Mouse (Mus musculus): Measurements from ENCODE around the gene Skida1. TPM values are rescaled to one million over a fixed set of nuclear protein-coding genes. Genes with fewer than 3 reads are reported as not detected.
A peak's percentile ranks its signal among the peaks of the same experiment; 100 is the strongest.

Gene Skida1
- polyA plus RNA-seq, 1 experiment from 2014 or later = 8.5 TPM

GRCm38 (mm10) chr2:18031271-18031821 lies 17.5 kb downstream of the Skida1 start:
- Histone ChIP-seq H3K4me2 (peak overlapping the region; percentile 97), H3K27ac (ENCODE audit: low read depth) (peak overlapping the region; percentile 60), H3K4me3 (ENCODE audit: low read depth, low read length) (peak overlapping the region; percentile 43), H3K9me3 (ENCODE audit: low read depth, low read length) (no peaks in the 10 kb centered on the region), H3K9ac (peak overlapping the region; percentile 80), H3K27me3 (ENCODE audit: insufficient read depth, low read length) (no peaks in the 10 kb centered on the region), H3K4me1 (ENCODE audit: insufficient read depth) (peaks cover 14% of the 10 kb centered on the region; the same call in 1 of the 2 replicates), H3K36me3 (ENCODE audit: insufficient read depth) (no peaks in the 10 kb centered on the region)
- TF ChIP-seq CTCF (IDR thresholded peaks at IDR 0.05; ENCODE audit: low read depth) = no peak
- DNase-seq (peak; percentile 68), ATAC-seq (ENCODE audit: insufficient read depth) (no peak)
- 6% methylated on average over 26 of the region's 26 CpGs for WGBS

GRCm38 (mm10) chr2:18030581-18030980 lies 18.3 kb downstream of the Skida1 start:
- no peak overlapping the region for H3K4me3 ChIP-seq (ENCODE audit: low read depth, low read length)
- DNase-seq = peak; percentile 39
- WGBS = 62% methylated on average over 8 of the region's 8 CpGs
- H3K27me3 ChIP-seq (ENCODE audit: insufficient read depth, low read length) = no peaks in the 10 kb centered on the region
- peaks cover 14% of the 10 kb centered on the region for H3K4me1 ChIP-seq (ENCODE audit: insufficient read depth)
- no peak for ATAC-seq (ENCODE audit: insufficient read depth)
- H3K9me3 ChIP-seq (ENCODE audit: low read depth, low read length) = no peaks in the 10 kb centered on the region
- H3K4me2 ChIP-seq = peak overlapping the region; percentile 97
- H3K36me3 ChIP-seq (ENCODE audit: insufficient read depth) = no peaks in the 10 kb centered on the region
- no peak overlapping the region for H3K9ac ChIP-seq
- TF ChIP-seq CTCF (IDR thresholded peaks at IDR 0.05; ENCODE audit: low read depth) = no peak
- H3K27ac ChIP-seq (ENCODE audit: low read depth) = no peak overlapping the region

DNA sequence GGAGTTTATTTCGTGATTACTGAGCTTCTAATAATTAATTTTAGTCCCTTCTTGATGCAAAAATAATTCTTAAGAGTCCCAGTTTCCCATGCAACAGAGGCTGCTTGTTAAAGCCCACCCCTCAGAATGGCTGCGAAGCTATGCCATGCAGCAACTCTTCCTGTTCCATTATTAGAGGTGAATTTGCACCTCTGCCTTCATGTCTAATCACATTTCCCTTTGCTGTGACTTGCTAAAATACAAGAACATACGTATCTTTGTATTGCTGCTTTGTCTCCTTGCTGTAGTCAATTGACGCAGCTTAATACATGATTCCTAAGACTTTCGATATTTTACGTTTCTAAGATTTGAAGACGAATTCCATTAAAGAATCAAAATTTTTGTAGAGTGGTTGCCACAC lies 19.2 kb downstream of the Skida1 start:
- Histone ChIP-seq H3K9ac (no peak overlapping the region), H3K36me3 (ENCODE audit: insufficient read depth) (no peaks in the 10 kb centered on the region), H3K27ac (ENCODE audit: low read depth) (no peak overlapping the region), H3K4me1 (ENCODE audit: insufficient read depth) (peaks cover 14% of the 10 kb centered on the region), H3K27me3 (ENCODE audit: insufficient read depth, low read length) (no peaks in the 10 kb centered on the region), H3K4me3 (ENCODE audit: low read depth, low read length) (no peak overlapping the region), H3K4me2 (no peak overlapping the region), H3K9me3 (ENCODE audit: low read depth, low read length) (no peaks in the 10 kb centered on the region)
- 90% methylated on average over 7 of the region's 7 CpGs for WGBS
- ATAC-seq (ENCODE audit: insufficient read depth) (no peak), DNase-seq (no peak)
- no peak for TF ChIP-seq CTCF (IDR thresholded peaks at IDR 0.05; ENCODE audit: low read depth)

- WGBS = under 1% methylated on average over 61 of the region's 61 CpGs
Measured at GRCm38 (mm10) chr2:18028140-18029021, 20.5 kb downstream of the Skida1 start.

DNA sequence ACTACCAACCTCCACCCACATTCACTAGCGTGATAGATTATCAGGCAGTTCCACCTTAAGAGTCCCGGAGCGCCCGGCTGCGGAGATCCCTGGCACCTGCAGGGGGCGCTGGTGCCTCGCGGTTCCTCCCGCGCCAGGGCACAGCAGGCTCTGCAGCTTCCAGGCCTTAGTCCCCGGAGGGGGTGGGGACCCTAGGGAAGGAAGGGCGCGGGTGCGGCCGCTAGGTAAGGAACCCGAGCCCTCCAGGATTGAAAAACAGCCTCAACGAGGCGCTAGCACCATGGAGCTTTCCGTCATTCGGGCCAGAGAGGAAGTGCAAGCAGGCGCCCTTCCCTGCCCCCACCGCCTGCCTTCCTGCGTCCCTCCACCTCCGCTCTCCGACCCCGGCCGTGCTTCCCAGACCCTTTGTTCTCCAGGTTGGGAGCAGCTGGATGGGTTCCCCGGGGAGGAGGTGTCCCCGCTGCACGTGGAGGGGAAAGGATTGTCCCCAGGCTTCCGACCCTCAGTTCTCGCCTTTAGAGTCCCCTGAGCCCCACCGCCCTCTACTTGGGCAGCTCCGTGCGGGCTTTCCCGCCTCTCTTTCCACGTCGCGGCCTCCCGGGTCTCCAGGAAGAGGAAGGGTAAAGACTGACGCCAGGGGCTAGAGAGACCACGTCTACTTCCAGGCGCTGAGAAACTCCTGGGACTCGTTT lies 21.3 kb downstream of the Skida1 start:
- Histone ChIP-seq H3K9me3 (ENCODE audit: low read depth, low read length) (no peaks in the 10 kb centered on the region), H3K9ac (peak overlapping the region; percentile 93), H3K4me1 (ENCODE audit: insufficient read depth) (peaks cover 14% of the 10 kb centered on the region), H3K27me3 (ENCODE audit: insufficient read depth, low read length) (no peaks in the 10 kb centered on the region), H3K4me2 (peak overlapping the region; percentile 95), H3K27ac (ENCODE audit: low read depth) (peak overlapping the region; percentile 99), H3K4me3 (ENCODE audit: low read depth, low read length) (peak overlapping the region; percentile 66), H3K36me3 (ENCODE audit: insufficient read depth) (no peaks in the 10 kb centered on the region)
- peak; percentile 99 for TF ChIP-seq CTCF (IDR thresholded peaks at IDR 0.05; ENCODE audit: low read depth)
- under 1% methylated on average over 42 of the region's 44 CpGs for WGBS
- DNase-seq (peak; percentile 99), ATAC-seq (ENCODE audit: insufficient read depth) (peak; percentile 91)

More at GRCm38 (mm10) chr2:18028140-18029021, 20.5 kb downstream of the Skida1 start:
- Histone ChIP-seq H3K36me3 (ENCODE audit: insufficient read depth) (no peaks in the 10 kb centered on the region), H3K27ac (ENCODE audit: low read depth) (peak overlapping the region; percentile 99), H3K9me3 (ENCODE audit: low read depth, low read length) (no peaks in the 10 kb centered on the region), H3K9ac (peak overlapping the region; percentile 93), H3K4me3 (ENCODE audit: low read depth, low read length) (peak overlapping the region; percentile 66), H3K27me3 (ENCODE audit: insufficient read depth, low read length) (no peaks in the 10 kb centered on the region), H3K4me1 (ENCODE audit: insufficient read depth) (peaks cover 14% of the 10 kb centered on the region), H3K4me2 (peak overlapping the region; percentile 95)
- DNase-seq = peak; percentile 97
- peak; percentile 80 for ATAC-seq (ENCODE audit: insufficient read depth)
- no peak for TF ChIP-seq CTCF (IDR thresholded peaks at IDR 0.05; ENCODE audit: low read depth)

GRCm38 (mm10) chr2:18026116-18026947 lies 22.5 kb downstream of the Skida1 start:
- Histone ChIP-seq H3K4me1 (ENCODE audit: insufficient read depth) (peaks cover 4% of the 10 kb centered on the region), H3K9ac (peak overlapping the region; percentile 56), H3K4me2 (peak overlapping the region; percentile 95), H3K4me3 (ENCODE audit: low read depth, low read length) (peak overlapping the region; percentile 66), H3K9me3 (ENCODE audit: low read depth, low read length) (no peaks in the 10 kb centered on the region), H3K36me3 (ENCODE audit: insufficient read depth) (no peaks in the 10 kb centered on the region), H3K27me3 (ENCODE audit: insufficient read depth, low read length) (no peaks in the 10 kb centered on the region), H3K27ac (ENCODE audit: low read depth) (peak overlapping the region; percentile 7; the same call in 1 of the 2 replicates)
- DNase-seq = peak; percentile 68
- ATAC-seq (ENCODE audit: insufficient read depth) = peak; percentile 3; the same call in 1 of the 2 replicates
- peak; percentile 28 for TF ChIP-seq CTCF (IDR thresholded peaks at IDR 0.05; ENCODE audit: low read depth)
- 1% methylated on average over 44 of the region's 44 CpGs for WGBS

Data from lung, embryonic 14.5 days (tissue).